Mouse (Mus musculus) heart, postnatal 0 days (tissue): ENCODE data around the gene Tada2b.

ENCODE experiments used
- CTCF ChIP-seq: IDR thresholded peaks from 2 replicates; pipeline ENCODE4 v1.5.1; 2016; ENCODE audit warnings: antibody characterized with exemption, control low read depth, low read depth
- EP300 ChIP-seq: IDR thresholded peaks from 2 replicates; pipeline ENCODE4 v1.6.1; 2016; ENCODE audit warnings: antibody characterized with exemption, low read depth

- TF ChIP-seq CTCF (no peak), EP300 (no peak)
Measured at GRCm38 (mm10) chr5:36431711-36432110, 52.4 kb downstream of the Tada2b start.
